Mouse (Mus musculus) CH12.LX (cell line): ENCODE measurements at regions not wholly inside any gene's neighbourhood (a gene's known extent, or its start where the extent isn't known, plus 50 kb on each side); places are given as distances from the start of the nearest gene placed in this dataset.

ENCODE experiments used
- BHLHE40 ChIP-seq: IDR thresholded peaks from 2 replicates; pipeline ENCODE4 v1.6.1; 2011; ENCODE audit warnings: mild to moderate bottlenecking, low read depth, low read length, improper control_type of control experiment
- CHD1 ChIP-seq: IDR thresholded peaks from 2 replicates; pipeline ENCODE4 v1.6.1; 2012; ENCODE audit warnings: low read depth, low read length, improper control_type of control experiment, inconsistent platforms
- CTCF ChIP-seq, 2 experiments: IDR thresholded peaks in 1 of 2; conservative IDR thresholded peaks in 1 of 2; 2 replicates each; pipeline ENCODE4 v1.5.1; 2011 to 2012; ENCODE audit warnings: low read depth in 2 of 2, low read length in 2 of 2, improper control_type of control experiment in 1 of 2, inconsistent platforms in 1 of 2, mild to moderate bottlenecking in 1 of 2, moderate library complexity in 1 of 2
- EP300 ChIP-seq: IDR thresholded peaks from 2 replicates; pipeline ENCODE4 v1.6.1; 2011; ENCODE audit warnings: low read length, improper control_type of control experiment
- MAFK ChIP-seq: IDR thresholded peaks from 2 replicates; pipeline ENCODE4 v1.6.1; 2011; ENCODE audit warnings: low read length, improper control_type of control experiment; ENCODE audit not compliant: insufficient replicate concordance
- MEF2A ChIP-seq: IDR thresholded peaks from 2 replicates; pipeline ENCODE4 v1.6.1; 2014; ENCODE audit warnings: low read depth, mild to moderate bottlenecking, inconsistent platforms, low read length, improper control_type of control experiment, borderline replicate concordance
- MYC ChIP-seq: IDR thresholded peaks from 2 replicates; pipeline ENCODE4 v1.6.1; 2011; ENCODE audit warnings: low read depth, mild to moderate bottlenecking, improper control_type of control experiment, low read length
- NELFE ChIP-seq: IDR thresholded peaks from 2 replicates; pipeline ENCODE4 v1.6.1; 2011; ENCODE audit warnings: low read depth, low read length, improper control_type of control experiment
- POLR2A ChIP-seq: IDR thresholded peaks from 2 replicates; pipeline ENCODE4 v1.6.1; 2011; ENCODE audit warnings: low read depth, mild to moderate bottlenecking, improper control_type of control experiment, low read length
- UBTF ChIP-seq: IDR thresholded peaks from 2 replicates; pipeline ENCODE4 v1.6.1; 2012; ENCODE audit warnings: low read depth, mild to moderate bottlenecking, inconsistent platforms, low read length, improper control_type of control experiment, moderate library complexity
- ZKSCAN1 ChIP-seq: IDR thresholded peaks from 2 replicates; pipeline ENCODE4 v1.6.1; 2012; ENCODE audit warnings: low read depth, inconsistent platforms, low read length, improper control_type of control experiment, borderline replicate concordance
- ZMIZ1 ChIP-seq: IDR thresholded peaks from 2 replicates; pipeline ENCODE4 v1.6.1; 2012; ENCODE audit warnings: low read depth, mild to moderate bottlenecking, inconsistent platforms, low read length, improper control_type of control experiment

- TF ChIP-seq MYC (no peak), EP300 (no peak), CTCF (conservative IDR thresholded peaks at IDR 0.05 in 1 of 2, IDR thresholded peaks at IDR 0.05 in 1 of 2; ENCODE audit: low read depth in 2 of 2, low read length in 2 of 2) (no peak), MEF2A (no peak), POLR2A (no peak), ZKSCAN1 (no peak), CHD1 (no peak), NELFE (no peak), MAFK (no peak), BHLHE40 (no peak), UBTF (no peak), ZMIZ1 (no peak)
Observed at GRCm38 (mm10) chr8:112257922-112258475, 243.2 kb upstream of the Gm6793 start.
